Mouse (Mus musculus) lung, adult 2 months (tissue): Measurements from ENCODE around the gene Slc23a2.

Experiments
- CTCF ChIP-seq: fragments of 200-500 bp; IDR thresholded peaks from 2 replicates; pipeline ENCODE4 v1.5.1; 2011; ENCODE audit warnings: mild to moderate bottlenecking, low read length, control low read depth; ENCODE audit not compliant: insufficient read depth
- POLR2A ChIP-seq: fragments of 200-500 bp; IDR thresholded peaks from 2 replicates; pipeline ENCODE4 v1.6.1; 2011; ENCODE audit warnings: low read depth, mild to moderate bottlenecking, control low read depth, low read length, borderline replicate concordance; ENCODE audit errors: extremely low read depth

DNA sequence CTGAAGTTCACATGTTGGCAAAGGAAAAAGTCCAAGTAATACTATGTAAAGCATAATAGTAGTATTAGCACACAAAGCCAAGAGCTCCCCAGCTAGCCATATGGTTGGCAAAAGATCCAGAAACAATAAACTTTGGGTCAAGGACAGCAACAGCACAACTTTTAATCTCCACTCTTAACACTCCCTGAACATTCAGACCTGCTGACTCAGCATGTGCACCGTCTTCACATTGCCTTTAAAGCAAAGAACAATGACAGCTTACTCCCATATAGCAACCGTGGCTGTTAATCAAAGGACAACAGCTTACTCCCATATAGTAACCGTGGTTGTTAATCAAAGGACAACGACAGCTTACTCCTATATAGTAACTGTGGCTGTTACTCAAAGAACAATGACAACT lies 48.3 kb downstream of the Slc23a2 start:
- no peak for TF ChIP-seq CTCF
- TF ChIP-seq POLR2A = no peak
